Mouse (Mus musculus): ENCODE measurements around the gene Atg9b.

Gene Atg9b

DNA sequence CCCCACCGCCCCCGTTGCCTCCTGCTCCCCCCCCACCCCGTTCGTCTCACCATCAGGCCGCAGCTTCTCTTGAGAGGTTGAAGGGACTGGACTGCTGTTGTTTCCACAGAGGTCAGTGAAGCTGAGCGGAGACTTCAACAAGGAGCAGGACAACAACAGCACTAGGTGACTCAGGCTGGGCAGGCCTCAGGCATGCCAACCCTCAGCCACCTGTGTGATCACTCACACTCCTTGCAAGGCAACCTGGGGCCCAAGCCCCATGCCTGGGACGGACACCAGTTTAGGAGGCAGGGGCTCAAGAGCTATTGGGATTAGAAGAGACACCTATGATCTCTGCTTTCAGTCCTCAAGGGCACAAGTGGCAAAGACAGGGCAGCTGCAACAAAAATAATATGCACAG is at the start of gene Atg9b:
Gene Atg9b, minus strand, starts transcription at position 280 of the 400 bp plus-strand sequence.
- DNase-seq (ENCODE audit: low read depth) = no peak

DNA sequence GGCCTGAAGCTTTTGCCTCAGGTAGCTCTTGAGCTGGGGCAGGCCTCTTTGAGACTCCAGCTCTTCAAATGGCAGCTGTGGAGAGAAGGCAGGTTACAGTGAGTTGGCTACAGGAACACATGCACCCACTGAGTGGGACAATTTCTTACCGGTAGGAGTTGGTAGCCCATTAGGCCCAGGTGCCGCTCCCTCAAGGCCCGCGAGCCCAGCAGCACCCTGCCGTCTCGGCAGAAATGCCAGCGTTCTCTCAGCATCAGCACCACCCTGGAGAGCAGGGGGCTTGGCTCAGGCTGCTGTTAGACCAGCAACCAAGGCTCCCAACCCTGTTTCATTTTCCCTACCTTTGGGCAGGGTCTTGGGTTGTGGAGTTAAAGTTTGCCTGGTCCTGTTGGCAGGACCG is 49.2 kb upstream of the Atg9b start:
- DNase-seq (ENCODE audit: low read depth) = no peak

DNA sequence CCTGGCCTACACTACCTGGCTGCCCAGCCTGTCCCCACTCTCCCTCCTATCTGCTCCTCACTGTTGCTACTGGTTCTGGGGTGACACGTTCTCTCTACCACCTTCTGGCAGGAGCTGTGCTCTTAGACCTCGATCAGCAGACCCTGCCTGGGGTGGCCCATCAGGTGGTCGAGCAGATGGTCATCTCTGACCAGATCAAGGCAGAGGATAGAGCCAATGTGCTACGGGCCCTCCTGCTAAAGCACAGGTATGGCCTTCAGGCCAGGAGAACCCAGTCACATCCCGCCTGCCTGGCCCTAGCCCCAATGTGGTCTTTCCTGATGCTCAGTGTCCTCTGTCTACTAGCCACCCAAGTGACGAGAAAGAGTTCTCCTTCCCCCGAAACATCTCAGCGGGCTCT is 42.0 kb upstream of the Atg9b start:
- no peak for DNase-seq (ENCODE audit: low read depth)

DNA sequence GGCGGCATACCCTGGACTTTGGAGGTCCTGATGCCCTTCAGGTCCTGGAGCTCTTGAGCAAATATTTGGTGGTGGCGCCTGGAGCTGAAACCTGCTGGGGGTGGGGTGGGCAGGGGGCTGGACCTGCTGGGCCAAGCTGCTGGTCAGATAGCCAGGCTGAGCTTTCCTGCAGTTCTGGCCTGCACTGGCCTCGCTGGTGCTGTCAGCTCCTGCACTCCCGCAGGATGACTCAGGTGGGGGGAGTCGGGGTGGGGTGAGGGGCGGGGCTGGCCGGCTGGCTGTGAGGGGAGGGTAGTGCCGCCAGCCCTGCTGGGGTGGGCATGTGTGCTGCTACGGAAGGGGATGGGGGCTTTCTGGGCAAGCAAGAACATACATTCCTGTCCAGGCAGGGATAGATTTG is 36.7 kb upstream of the Atg9b start:
- no peak for DNase-seq (ENCODE audit: low read depth)

DNA sequence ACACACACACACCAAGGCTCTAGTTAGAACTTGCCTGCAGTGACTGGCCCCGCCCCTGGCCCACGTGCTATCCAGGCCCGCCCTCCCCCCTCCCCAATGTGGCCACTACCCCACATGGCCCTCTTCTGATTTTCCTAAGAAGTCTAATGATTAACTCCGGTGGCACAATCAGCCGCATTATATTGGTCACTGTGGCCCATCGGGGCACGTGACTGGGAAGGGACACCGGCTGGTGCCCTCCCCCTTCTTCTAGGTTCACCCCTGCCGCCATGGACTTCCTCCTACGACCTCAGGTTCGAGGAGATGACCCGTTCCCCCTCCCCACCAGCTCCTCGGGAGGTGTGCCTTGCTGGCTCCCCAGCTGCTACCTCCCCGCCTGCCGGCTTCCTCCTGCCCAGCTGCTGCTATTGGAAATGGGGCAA is 36.0 kb upstream of the Atg9b start:
- DNase-seq (ENCODE audit: low read depth) = no peak

DNA sequence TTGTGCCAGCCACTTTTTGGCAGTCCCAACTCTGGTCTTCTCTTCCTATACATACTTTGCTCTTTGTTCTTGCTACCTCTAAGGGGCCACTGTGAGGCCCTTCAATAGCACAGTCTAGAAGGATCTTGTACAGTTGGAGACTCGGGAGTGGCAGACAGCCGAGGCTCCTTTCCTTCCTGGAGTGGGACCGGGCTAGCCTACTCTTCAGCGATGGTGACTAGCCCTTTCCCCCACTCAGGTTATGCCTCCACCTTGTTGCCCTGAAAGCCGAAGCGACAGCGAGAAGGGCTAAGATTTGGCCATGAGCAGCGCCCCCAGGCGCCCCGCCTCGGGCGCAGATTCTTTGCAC is 35.3 kb upstream of the Atg9b start:
- no peak for DNase-seq (ENCODE audit: low read depth)

DNA sequence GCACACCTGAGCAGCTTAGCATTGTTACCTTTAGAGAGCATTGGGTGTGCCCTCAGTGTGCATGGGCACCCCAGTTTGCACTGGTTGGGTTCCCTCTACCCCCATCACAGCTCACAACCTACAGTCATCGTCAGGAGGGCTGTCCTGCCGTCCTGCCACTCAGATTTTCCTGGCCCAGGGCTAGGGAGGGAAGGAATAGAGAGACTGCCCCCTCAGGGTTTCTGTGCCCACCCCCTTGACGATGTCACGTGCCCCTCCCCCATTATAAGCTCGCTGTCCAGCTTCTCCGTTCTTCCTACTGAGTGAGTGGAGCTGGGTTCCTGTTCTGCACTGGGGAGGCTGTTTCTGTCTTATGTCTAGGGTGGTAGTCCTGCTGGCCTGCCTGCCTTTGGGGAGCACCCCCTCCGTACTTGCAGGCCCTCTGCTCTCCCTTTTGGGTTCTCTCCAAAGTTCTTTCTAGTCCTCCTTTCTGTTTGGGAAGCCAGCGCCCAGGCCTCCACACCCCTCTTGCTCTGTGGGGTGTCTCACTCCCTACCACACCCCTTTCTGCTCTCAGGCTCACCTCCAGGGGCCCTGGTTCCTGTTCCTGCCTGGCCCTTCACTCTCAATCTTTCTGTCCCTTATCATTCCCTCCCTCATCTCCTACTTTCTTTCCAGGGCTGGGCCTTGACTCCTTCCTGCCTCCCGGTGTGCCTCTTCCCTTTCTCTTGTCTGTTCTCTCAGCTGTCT is 34.8 kb upstream of the Atg9b start:
- DNase-seq (ENCODE audit: low read depth) = no peak

DNA sequence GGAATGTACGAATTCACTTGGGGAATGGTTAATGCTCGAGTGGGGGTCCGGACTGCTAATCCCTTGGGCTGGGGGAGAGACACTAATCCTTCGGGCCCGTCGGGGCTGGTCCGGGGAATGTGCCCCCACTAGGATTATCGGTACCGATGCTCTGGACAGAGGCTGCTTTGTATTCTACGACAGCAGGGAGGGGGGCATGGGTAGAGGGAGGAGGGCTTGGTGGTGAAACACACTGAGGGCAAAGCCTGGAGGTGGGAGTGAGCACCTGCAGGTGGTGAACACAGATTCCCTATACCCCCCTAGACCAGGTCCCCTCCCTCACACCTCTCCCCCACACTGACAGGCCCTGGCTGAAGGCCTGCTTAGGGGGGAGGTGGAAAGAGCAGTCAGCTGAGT is 34.1 kb upstream of the Atg9b start:
- DNase-seq (ENCODE audit: low read depth) = no peak

DNA sequence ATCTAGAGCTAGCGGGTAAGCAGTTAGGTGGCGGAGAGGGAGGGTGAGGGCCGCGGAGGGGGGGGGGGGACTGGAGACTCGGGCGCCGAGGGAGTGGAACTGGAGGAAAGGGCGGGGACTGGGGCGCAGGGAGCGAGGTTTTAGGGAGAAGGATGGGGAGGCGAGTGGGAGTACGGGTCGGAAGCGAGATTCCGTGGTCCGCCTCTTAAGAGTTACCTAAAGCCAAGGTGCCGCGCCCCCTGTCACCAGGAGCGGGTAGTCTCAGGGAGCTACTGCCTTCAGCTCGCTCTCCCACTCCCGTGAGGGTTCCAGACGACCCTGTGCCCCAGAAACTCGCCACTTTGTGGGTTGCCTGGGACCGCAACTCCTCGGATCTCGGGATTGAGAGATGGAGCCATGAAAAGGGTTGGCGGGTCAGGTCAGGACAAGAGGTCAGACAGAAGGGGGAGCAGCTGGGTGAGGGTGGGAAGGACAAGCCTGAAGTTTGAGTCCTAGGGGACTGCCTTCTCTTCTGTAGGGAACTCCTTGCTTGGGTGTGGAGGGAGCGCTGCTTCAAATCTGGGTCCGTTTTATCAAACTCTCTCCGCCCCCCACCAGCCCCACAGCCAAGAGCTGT is 33.6 kb upstream of the Atg9b start:
- DNase-seq (ENCODE audit: low read depth) = peak; percentile 59

DNA sequence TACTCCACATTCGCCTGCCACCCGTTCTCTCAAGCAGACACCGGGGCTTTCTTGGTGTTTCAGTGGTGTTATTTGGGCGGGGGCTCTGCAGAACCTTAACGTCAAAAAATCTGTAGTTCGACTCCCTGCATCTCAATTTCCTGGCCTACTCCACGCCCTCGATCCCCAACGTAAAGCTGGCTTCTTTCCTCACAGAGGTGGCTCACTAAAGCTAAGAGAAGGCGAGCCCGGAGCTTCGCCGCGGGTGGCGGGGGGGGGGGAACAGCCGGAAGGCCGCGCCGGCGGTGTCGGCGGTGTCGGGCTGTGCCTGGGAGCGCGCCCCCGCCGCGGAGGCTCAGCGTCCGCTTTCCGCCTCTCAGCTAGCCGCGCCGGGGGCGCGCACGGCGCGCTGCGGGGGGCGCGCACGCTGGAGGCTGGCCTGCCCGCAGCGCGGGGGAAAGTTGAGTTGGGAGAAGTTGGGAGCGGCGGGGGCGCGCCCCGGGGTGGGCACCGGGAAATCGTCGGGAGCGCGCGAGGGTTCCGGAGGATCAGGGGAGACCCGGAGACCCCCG is 33.0 kb upstream of the Atg9b start:
- peak; percentile 72 for DNase-seq (ENCODE audit: low read depth)

DNA sequence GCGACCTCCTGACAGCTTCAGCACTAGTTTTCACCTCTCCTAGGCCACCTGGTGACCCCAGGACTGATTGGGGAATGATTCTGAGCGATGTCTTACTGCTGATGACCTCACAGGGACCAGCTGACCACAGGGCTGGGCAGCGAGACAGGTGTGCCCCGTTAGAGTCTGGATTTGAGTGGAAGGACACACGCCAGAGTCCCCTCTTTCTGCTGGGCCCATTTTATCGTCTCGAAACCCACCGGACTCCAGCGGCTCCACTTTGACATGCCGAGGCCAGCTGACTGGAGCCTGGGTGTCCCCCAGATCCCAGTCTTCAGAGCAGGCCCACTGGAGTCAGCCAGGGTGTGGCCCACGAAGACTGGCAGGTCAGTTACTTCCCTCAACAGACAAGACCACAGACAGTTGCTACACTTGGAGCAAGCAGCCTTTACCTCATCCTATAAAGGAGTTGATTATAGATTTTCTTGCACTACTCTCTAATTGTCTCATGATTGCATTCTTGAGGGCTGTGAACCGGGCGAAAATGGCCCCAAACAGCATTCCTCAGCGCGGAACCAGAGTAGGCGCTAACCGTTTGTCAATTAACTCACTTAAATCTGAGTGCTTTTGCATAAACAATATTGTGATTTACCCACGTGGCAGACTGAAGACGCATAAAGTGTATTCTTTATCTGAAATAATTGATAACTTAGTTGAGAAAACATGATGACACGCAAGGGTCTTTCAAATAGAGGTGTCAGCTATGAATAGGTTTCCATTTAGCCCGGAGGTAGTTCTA is 32.2 kb upstream of the Atg9b start:
- DNase-seq (ENCODE audit: low read depth) = peak; percentile 63

DNA sequence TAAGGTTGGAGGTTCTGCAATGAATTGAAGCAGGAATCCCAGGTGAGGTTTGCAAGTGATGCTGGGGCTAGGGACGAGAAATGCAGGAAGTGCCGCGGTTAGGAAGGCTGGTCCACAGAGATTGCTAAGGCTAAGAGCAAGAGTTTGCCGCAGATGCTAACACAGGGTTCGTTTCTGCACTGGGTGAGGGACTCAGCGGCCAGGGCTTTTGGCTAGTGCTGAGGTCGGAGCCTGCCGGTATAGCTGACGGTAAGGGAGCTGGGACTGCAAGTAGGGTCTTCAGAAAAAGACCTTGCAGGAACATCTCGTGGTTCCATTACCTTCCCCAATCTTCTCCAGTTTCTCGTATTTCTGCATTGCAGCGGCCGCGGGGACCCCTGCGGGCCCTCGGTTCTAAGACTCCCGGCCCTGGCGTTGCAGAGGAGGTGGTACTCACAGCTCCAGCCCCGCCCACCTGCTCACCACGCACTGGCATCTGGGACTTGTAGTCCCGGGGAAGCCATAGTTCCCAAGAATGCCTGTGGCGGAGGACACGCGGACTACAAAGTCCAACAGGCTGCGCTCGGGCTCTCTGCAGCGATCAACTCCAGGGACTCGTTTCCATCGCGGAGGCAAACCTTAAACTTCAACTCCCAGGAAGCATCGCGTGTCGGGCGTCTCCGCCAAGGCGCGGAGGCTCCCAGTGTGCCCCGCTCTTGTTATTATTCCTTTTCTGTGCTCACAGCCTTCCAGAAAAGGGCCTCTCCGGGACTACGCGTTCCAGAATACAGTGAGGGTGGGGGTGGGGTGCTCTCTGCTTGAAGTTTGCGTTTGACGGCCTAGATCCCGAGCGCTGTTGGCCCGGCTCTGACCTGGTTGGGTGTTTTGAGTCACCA is 31.4 kb upstream of the Atg9b start, which contains the start of the genes Cdk5 and Slc4a2:
Gene Cdk5, minus strand, starts transcription at position 402 of the 875 bp plus-strand sequence.
Gene Slc4a2, plus strand, starts transcription at position 709 of the 875 bp plus-strand sequence.
- peak; percentile 99 for DNase-seq (ENCODE audit: low read depth)

DNA sequence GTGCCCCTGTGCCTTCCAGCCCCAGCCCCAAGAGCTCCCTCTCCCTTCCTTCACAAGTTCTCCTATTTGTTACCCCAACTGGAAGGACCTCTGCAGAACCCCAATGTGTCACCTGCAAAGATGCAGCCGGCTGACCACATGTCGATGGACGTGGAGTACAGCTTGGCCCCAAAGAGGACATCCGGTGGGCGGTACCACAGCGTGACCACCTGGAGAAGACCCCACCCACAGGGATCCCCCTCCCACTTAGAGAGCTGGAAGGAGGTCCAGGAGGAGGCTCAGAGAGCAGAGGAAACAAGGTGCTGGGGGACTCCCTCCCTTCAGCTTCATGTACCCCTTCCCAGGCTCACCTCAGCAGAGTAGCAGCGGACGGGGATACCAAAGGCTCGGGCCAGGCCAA is 28.4 kb upstream of the Atg9b start:
- no peak for DNase-seq (ENCODE audit: low read depth)

DNA sequence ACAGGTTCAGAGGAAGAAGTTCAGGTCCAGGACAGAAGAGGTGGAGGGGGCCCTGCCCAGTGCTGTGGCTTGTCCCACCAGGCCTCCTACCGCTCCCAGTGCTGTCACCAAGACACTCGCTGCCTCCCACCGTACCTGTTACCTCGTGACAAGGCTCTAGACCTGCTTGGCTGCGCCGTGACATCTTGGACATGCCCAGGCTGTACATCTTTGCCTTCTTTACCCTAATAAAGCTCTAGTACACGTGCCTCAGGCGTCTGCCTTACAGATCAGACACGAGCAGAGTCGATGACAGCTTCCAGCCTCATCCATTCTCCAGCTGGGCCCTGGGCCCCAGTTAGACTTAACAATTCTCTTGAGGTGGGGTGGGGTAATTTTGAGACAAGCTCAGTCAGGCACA is 25.6 kb upstream of the Atg9b start:
- DNase-seq (ENCODE audit: low read depth) = no peak

DNA sequence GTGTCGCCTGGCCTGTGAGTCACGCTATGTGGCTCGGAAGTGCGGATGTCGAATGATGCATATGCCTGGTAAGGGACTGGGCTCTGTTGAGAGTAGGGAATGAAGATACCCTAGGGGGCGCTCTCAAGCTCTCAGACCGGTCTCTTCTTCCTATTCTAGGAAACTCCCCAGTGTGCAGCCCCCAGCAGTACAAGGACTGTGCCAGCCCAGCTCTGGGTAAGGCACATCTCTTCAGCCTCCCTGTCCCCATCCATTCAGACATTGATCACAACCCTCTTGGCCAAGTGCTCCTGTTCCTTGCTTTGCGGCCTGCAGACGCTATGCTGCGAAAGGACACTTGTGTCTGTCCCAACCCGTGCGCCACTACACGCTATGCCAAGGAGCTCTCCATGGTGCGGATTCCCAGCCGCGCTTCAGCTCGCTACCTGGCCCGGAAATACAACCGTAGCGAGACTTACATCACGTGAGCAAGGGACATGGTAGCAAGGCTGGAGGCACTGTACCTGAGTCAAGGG is 24.3 kb upstream of the Atg9b start:
- DNase-seq (ENCODE audit: low read depth) = peak; percentile 88

DNA sequence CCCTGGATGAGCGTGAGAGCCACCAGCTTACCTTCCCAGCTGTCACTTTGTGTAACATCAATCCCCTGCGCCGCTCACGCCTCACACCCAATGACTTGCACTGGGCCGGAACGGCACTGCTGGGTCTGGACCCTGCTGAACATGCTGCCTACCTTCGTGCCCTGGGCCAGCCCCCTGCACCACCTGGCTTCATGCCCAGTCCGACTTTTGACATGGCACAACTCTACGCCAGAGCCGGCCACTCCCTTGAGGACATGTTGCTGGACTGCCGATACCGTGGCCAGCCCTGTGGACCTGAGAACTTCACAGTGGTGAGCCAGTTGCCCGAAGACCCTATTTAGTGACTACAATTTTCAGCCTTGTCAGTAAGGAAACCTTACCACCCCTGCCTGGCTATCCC is 22.0 kb upstream of the Atg9b start:
- DNase-seq (ENCODE audit: low read depth) = no peak

DNA sequence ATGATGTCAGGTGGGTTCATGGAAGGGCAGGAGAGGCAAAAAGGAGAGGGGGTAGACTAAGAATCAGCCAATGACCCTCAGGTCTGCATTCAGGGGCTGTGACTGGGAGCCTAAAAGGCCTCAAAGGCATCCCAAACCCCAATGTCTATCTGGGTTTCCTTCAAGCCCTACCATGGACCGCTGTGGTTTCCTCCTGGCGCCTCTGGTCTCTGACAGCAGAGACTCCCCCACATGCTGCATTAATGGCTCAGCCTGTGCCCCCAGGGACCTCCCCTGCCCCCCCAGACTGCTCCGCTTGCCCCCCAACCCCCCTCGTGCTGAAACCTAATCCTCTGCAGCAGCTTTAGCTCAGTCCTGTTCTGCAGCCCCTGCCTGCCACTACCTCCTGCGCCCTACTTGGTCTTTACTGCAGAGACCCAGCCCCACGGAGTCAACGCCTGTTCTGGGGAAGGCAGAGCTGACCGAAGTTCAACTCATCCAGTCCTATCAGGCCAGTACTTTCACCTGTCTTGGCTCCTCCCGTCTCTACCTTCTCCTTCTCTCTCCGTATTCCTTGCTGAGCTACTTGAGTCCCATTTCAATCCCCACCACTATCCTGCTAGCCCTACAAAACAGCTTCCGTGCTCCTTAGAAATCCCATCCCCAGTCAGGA is 21.2 kb upstream of the Atg9b start, which contains the start of gene Asic3:
Gene Asic3, plus strand, starts transcription at position 351 of the 652 bp plus-strand sequence.
- peak; percentile 75 for DNase-seq (ENCODE audit: low read depth)

DNA sequence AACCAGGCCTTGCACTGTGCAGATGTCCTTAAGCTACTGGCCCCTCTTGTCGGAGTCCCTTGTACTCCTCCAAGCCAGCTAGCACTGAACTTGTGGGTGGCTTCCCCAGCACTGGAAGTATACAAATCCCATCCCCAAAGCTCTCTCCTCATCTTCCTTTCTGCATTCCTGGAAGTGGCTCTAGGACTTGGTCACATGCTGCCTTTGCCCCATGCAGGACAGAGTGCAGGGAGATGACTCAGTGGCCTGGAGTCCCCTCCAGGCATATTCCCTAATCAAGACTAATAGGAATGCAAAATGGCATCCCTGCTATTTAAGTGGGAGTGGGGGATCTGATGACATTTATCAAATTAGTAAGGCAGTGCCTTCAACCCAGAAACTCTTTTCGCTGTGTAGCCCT is 20.1 kb upstream of the Atg9b start:
- no peak for DNase-seq (ENCODE audit: low read depth)

DNA sequence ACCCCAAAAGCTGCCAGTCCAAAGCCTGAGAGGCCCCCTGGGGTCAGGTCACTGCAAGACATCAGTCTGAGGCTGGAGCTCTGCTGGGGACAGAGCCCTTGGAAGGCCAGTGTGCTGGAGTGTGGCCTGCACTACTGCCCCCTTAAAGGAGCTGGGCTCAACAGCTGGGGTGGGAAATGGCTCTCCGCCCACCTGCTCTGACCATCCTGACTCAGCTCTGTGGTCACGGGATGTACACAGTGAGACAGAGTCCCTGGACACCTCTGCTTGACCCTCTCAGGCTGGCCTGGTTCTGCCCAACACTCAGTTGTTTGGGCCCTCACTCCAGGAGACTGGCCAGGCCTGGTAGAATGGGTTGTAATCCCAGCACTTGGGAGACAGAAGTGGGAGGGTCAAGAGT is 17.5 kb upstream of the Atg9b start:
- DNase-seq (ENCODE audit: low read depth) = no peak

DNA sequence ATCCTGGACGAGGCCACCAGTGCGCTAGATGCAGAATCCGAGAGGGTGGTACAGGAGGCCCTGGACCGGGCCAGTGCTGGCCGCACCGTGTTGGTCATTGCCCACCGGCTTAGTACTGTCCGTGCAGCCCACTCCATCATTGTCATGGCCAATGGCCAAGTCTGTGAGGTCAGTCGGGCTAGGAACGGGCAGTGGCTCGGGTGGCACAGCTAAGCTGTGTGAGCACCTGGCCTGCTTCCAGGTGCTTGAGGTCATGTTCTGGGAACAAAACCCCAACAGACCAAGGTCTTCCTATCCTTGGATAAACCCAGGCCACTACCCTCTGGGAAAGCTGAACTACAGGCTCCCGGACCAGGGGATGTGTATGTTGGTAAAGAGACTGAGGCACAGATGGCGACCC is 16.7 kb upstream of the Atg9b start:
- no peak for DNase-seq (ENCODE audit: low read depth)

DNA sequence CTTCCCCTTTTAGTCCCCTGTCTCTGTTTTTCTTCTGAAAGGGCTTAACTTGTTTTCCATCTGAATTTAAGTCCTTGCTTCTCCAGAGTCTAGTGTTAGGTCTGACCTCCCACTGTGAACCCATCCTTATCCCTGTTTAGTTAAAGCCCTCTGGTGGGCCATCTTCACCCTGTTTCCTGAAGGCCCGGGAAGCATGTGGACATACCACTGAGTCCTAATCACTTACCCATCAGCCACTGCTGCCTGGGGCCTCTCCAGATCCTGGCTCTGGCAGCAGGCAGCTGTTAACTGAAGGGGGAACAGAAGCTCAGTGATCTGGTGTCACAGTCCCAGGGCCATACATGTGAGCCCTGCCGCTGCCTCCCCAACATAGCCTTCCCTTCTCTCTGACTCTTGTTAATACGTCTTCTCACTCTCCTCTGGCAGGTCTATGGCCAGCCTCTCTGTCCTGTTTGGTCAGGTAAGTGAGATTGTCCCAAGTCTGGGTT is 13.5 kb upstream of the Atg9b start:
- DNase-seq (ENCODE audit: low read depth) = no peak
